Comparison of ENCODE assay signal across 9 mouse cellular contexts in genomic region chr5:67095651-67096377, GRCm38 (mm10). TPM values are rescaled to one million over a fixed set of nuclear protein-coding genes. Genes with fewer than 3 reads are reported as not detected.
DNase-seq lines count a peak whose midpoint lies in the region; ATAC-seq and TF ChIP-seq lines count a peak whose summit lies in the region.
"Had no signal": no experiment of that assay in that cellular context is flagged by ENCODE, and none has a peak within 500 bp of the region (broad histone marks: within the 10 kb centered on the region; RNA-seq: fewer than 3 reads in every experiment).

No protein-coding gene starts in this region.

- peaks cover 40% of the 10 kb centered on the region for H3K27me3 ChIP-seq in heart, adult 2 months (ENCODE audit: control insufficient read depth, insufficient read depth, low read length)
- H3K27me3 ChIP-seq in heart, embryonic 14.5 days (ENCODE audit: control insufficient read depth, insufficient read depth, low read length), result peaks cover 92% of the 10 kb centered on the region
- peaks cover 95% of the 10 kb centered on the region for H3K27me3 ChIP-seq in liver, embryonic 12.5 days (replicated peaks)

- no peak overlapping the region for H3K4me3 ChIP-seq in heart, adult 2 months
- H3K4me3 ChIP-seq in heart, embryonic 14.5 days (ENCODE audit: control insufficient read depth in 1 of 2, insufficient read depth in 1 of 2, low read depth in 1 of 2, low read length in 2 of 2), result peak overlapping the region; percentile 21 to 39; a peak in 3 of 4 replicates
- H3K4me3 ChIP-seq in liver, embryonic 12.5 days, result peak overlapping the region; percentile 33
- H3K4me3 ChIP-seq: erythroblast, embryonic 14.5 days had no signal

- 4% methylated on average over 42 of the region's 47 CpGs for WGBS in heart, adult 2 months
- 1% methylated on average over 46 of the region's 47 CpGs for WGBS in heart, embryonic 14.5 days
- under 1% methylated on average over 47 of the region's 47 CpGs for WGBS in liver, embryonic 12.5 days (ENCODE audit: insufficient replicate concordance)

- no peak for TF ChIP-seq EP300 in heart, adult 2 months (IDR thresholded peaks at IDR 0.05; ENCODE audit: insufficient read depth, low read depth, low read length)

- TF ChIP-seq POLR2A in heart, adult 2 months (IDR thresholded peaks at IDR 0.05; ENCODE audit: insufficient read depth, low read depth, low read length), result no peak

- DNase-seq in heart, adult 2 months, result peak; percentile 8 to 49
- no peak for DNase-seq in heart, adult 9 months (ENCODE audit: low spot score in 2 of 2)
- DNase-seq in R1 (ENCODE audit: low read depth, low spot score), result peak; percentile 38
- DNase-seq in urinary bladder, postnatal 14 days (ENCODE audit: low spot score), result no peak
- no peak for DNase-seq in layer of hippocampus, postnatal 36 days

- H3K79me2 ChIP-seq in heart, adult 2 months (replicated peaks; ENCODE audit: control insufficient read depth, insufficient read depth, low read length), result no peaks in the 10 kb centered on the region

- no peaks in the 10 kb centered on the region for H3K9me3 ChIP-seq in heart, embryonic 14.5 days (ENCODE audit: control insufficient read depth, low read length)
- no peaks in the 10 kb centered on the region for H3K9me3 ChIP-seq in liver, embryonic 12.5 days (replicated peaks)

- TF ChIP-seq CTCF in heart, adult 2 months (IDR thresholded peaks at IDR 0.05), result no peak

- H3K4me2 ChIP-seq in heart, embryonic 14.5 days (ENCODE audit: low read length), result peak overlapping the region; percentile 62
- peak overlapping the region; percentile 55 for H3K4me2 ChIP-seq in liver, embryonic 12.5 days

- ATAC-seq in heart, embryonic 14.5 days (ENCODE audit: insufficient number of reproducible peaks, insufficient read depth, low FRiP score, low read depth), result no peak
- no peak for ATAC-seq in liver, embryonic 12.5 days
- no peak for ATAC-seq in erythroid progenitor cell, adult 5-6 weeks (replicated peaks; ENCODE audit: low FRiP score, poor library complexity, severe bottlenecking)

- no peaks in the 10 kb centered on the region; the same call in 1 of the 2 replicates for H3K4me1 ChIP-seq in heart, adult 2 months (ENCODE audit: control insufficient read depth, insufficient read depth, low read length)
- peaks cover 0 to 6% of the 10 kb centered on the region in 2 experiments; a peak in 2 of 4 replicates for H3K4me1 ChIP-seq in heart, embryonic 14.5 days (ENCODE audit: control insufficient read depth in 2 of 2, insufficient read depth in 2 of 2, low read length in 2 of 2)
- peaks cover 8% of the 10 kb centered on the region; the same call in 1 of the 2 replicates for H3K4me1 ChIP-seq in liver, embryonic 12.5 days

- no peak overlapping the region for H3K9ac ChIP-seq in heart, adult 2 months (ENCODE audit: low read depth, low read length)
- no peak overlapping the region for H3K9ac ChIP-seq in heart, embryonic 14.5 days (ENCODE audit: low read length)
- no peak overlapping the region for H3K9ac ChIP-seq in liver, embryonic 12.5 days

- intact Hi-C loops in heart, adult 2 months (cut with DNase I), result loop anchor here (2.0 kb wide), 1 partner anchor 133 kb away; no protein-coding TSS in a partner anchor

- H3K27ac ChIP-seq in heart, adult 2 months, result no peak overlapping the region
- no peak overlapping the region for H3K27ac ChIP-seq in heart, embryonic 14.5 days (replicated peaks in 1 of 2; ENCODE audit: control insufficient read depth in 1 of 2, insufficient read depth in 1 of 2, low read depth in 2 of 2, low read length in 2 of 2)
- H3K27ac ChIP-seq in liver, embryonic 12.5 days, result no peak overlapping the region

- H3K36me3 ChIP-seq in heart, adult 2 months (ENCODE audit: control insufficient read depth, insufficient read depth, low read length), result no peaks in the 10 kb centered on the region
- H3K36me3 ChIP-seq in heart, embryonic 14.5 days (ENCODE audit: control insufficient read depth, insufficient read depth, low read length), result no peaks in the 10 kb centered on the region
- H3K36me3 ChIP-seq in liver, embryonic 12.5 days, result no peaks in the 10 kb centered on the region

RNA-seq across cellular contexts. Expression of gene Phox2b, which starts 3.3 kb away (rescaled TPM):
- total RNA-seq in heart, adult 2 months (2021), result not detected
- polyA plus RNA-seq in heart, adult 2 months (2012; rRNA removed), result 0.12 and 0.26 TPM in 2 replicates
- polyA plus RNA-seq in heart, embryonic 14.5 days (2014; fragmentation: Nextera tagmentation; extraction: Ambion mirVana), result 0.15 and 0.89 TPM in 2 replicates
- 0.37 TPM in 1 of 2 replicates, not detected in the other for polyA plus RNA-seq in liver, embryonic 12.5 days (2016; fragmentation: Nextera tagmentation; extraction: Ambion mirVana)
- not detected in 2 replicates for total RNA-seq in erythroid progenitor cell, adult 5-6 weeks (2015; ENCODE audit: low replicate concordance)
- total RNA-seq in erythroid progenitor cell, adult 5-6 weeks (2017; ENCODE audit: low replicate concordance), result not detected in 2 replicates
- total RNA-seq in layer of hippocampus, postnatal 36 days (2021), result not detected
- polyA plus RNA-seq: erythroblast, embryonic 14.5 days had no signal

Comparison
In these comparisons a context has a peak if more than half of its experiments do, and no peak if none do; other contexts are left out.
1. DNase-seq: peak in heart, adult 2 months (2 of 2) and R1 (single experiment); none in heart, adult 9 months (0 of 2), urinary bladder, postnatal 14 days (single experiment) and layer of hippocampus, postnatal 36 days (0 of 2).